Mouse (Mus musculus) thymus, adult 2 months (tissue): ENCODE measurements around the gene Ano9.

ENCODE experiments used
- CTCF ChIP-seq: fragments of 200-500 bp; IDR thresholded peaks from 2 replicates; pipeline ENCODE4 v1.5.1; 2012; ENCODE audit warnings: mild to moderate bottlenecking, control low read depth, low read length, moderate library complexity, borderline replicate concordance; ENCODE audit not compliant: control insufficient read depth, poor library complexity, insufficient read depth; ENCODE audit errors: extremely low read depth
- POLR2A ChIP-seq: fragments of 200-500 bp; IDR thresholded peaks from 2 replicates; pipeline ENCODE4 v1.6.1; 2012; ENCODE audit warnings: mild to moderate bottlenecking, low read length, control low read depth, moderate library complexity; ENCODE audit not compliant: control insufficient read depth, poor library complexity, insufficient read depth; ENCODE audit errors: extremely low read depth

DNA sequence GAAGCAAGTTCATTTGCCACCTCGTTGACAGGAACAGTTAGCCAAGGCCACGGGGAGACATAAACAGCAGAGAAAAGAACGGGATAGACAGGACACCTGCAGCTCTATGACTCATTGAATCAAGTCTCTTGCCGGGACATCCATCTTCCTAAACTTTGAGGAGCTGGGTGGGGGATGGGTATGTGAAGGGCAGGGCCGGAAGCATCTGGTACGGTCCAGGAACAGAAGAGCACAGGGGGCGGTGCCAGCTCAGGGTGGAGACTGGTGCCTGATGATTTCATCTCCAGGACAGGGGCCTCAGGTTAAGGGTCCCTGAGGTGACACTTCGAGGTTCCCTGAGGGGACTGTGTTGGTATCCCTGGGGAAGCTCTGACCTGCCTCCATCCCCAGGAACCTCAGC is 29.7 kb downstream of the Ano9 start:
- TF ChIP-seq POLR2A: no peak
- no peak for TF ChIP-seq CTCF
